Mouse (Mus musculus) telencephalon, adult 2 months (tissue): ENCODE data around the gene Defa23.
"Not testable (repeated sequence)": the region's sequence is repeated elsewhere in the genome, so short reads cannot be mapped to it uniquely, and the experiment has no call there.

Source experiments
- DNase-seq: peaks from one replicate; pipeline ENCODE4 v3.0.0-alpha.2; 2011; ENCODE audit warnings: low read depth, low spot score

Gene Defa23

GRCm38 (mm10) chr8:21054747-21055146 is at the start of gene Defa23:
TSS of gene Defa23 (plus strand) at chr8:21055047.
- not testable (repeated sequence) for DNase-seq

- no peak for DNase-seq
These were observed 48.0 kb upstream of the Defa23 start for GRCm38 (mm10) chr8:21006801-21007200.

GRCm38 (mm10) chr8:21008578-21008977 is 46.3 kb upstream of the Defa23 start:
- DNase-seq, result not testable (repeated sequence)

GRCm38 (mm10) chr8:21010548-21010947 is 44.3 kb upstream of the Defa23 start:
- DNase-seq, result not testable (repeated sequence)

GRCm38 (mm10) chr8:21025245-21025644 is 29.6 kb upstream of the Defa23 start, which contains the start of gene Defa21:
TSS of gene Defa21 (plus strand) at chr8:21025545.
- not testable (repeated sequence) for DNase-seq

- not testable (repeated sequence) for DNase-seq
These were observed 9.9 kb downstream of the Defa23 start, which contains the start of gene Defa35 for GRCm38 (mm10) chr8:21064738-21065137. TSS of gene Defa35 (plus strand) at chr8:21065038.

GRCm38 (mm10) chr8:21084142-21084541 is 29.3 kb downstream of the Defa23 start, which contains the start of gene Defa25:
TSS of gene Defa25 (plus strand) at chr8:21084442.
- DNase-seq, result not testable (repeated sequence)

- no peak for DNase-seq
These were observed 38.3 kb downstream of the Defa23 start for GRCm38 (mm10) chr8:21093106-21093505.

GRCm38 (mm10) chr8:21095950-21096349 is 41.1 kb downstream of the Defa23 start, which contains the start of gene Gm14851:
TSS of gene Gm14851 (minus strand) at chr8:21096050.
- DNase-seq, result not testable (repeated sequence)
